Comparison of ENCODE assay signal across 17 mouse cellular contexts in the genomic region with DNA sequence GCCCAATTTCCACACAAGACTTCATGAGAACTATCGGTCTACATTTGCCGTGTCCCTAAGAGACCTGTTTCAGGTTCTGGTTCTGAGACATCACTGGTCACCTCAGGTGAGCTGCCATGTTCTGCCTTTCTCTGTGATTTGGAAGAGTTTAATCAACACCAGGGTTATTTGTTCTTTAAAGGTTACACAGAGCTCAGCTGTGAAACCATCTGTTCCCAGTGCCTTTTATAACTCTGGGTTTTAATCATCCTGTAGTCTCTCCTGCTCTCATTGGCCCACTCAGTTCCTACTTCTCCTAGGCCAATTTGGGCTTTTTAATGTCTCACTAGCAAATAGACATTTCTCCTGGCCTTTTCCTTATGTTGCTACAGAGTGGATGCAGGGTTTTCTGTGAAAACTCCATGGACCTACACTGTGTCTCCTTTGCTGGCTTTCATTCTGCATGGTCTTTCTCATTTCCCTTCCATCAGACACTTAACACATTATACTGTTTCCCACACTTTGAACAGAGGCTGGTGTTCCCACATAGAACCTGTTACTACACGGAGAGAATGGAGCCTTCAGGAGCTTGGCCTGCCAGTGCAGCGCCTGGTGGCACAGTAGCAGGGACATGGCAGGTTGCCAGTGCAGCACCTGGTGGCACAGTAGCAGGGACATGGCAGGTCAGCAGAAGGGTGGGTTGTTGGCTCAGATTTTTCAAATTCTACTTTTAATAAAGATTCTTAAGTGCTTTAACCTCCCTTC.
A peak's percentile ranks its signal among the peaks of the same experiment; 100 is the strongest.
DNase-seq lines count a peak whose midpoint lies in the region; ATAC-seq and TF ChIP-seq lines count a peak whose summit lies in the region.
"Had no signal": no experiment of that assay in that cellular context is flagged by ENCODE, and none has a peak within 500 bp of the region (broad histone marks: within the 10 kb centered on the region; RNA-seq: fewer than 3 reads in every experiment).

No protein-coding gene starts in this region.

- TF ChIP-seq POLR2A in kidney, adult 2 months (IDR thresholded peaks at IDR 0.05; ENCODE audit: low read depth, low read length), result no peak
- no peak for TF ChIP-seq POLR2A in thymus, adult 2 months (IDR thresholded peaks at IDR 0.05; ENCODE audit: control insufficient read depth, extremely low read depth, insufficient read depth, low read length, poor library complexity)

- no peak for TF ChIP-seq CTCF in kidney, adult 2 months (conservative IDR thresholded peaks at IDR 0.05; ENCODE audit: insufficient read depth, insufficient read length, low read depth, low read length)
- TF ChIP-seq CTCF in thymus, adult 2 months (IDR thresholded peaks at IDR 0.05; ENCODE audit: borderline replicate concordance, control insufficient read depth, extremely low read depth, insufficient read depth, low read length, poor library complexity), result no peak

- H3K27me3 ChIP-seq in kidney, adult 2 months (replicated peaks; ENCODE audit: control insufficient read depth, insufficient read depth, low read length), result no peaks in the 10 kb centered on the region
- no peaks in the 10 kb centered on the region for H3K27me3 ChIP-seq in thymus, adult 2 months (ENCODE audit: control insufficient read depth, insufficient read depth, low read length)
- H3K27me3 ChIP-seq: midbrain, embryonic 13.5 days had no signal

- 76% methylated on average over 4 of the region's 4 CpGs for WGBS in kidney, adult 2 months
- WGBS in thymus, adult 2 months, result 89% methylated on average over 4 of the region's 4 CpGs

- no peak overlapping the region for H3K4me3 ChIP-seq in kidney, adult 2 months (ENCODE audit: insufficient read depth, low read depth, low read length)
- H3K4me3 ChIP-seq in thymus, adult 2 months (ENCODE audit: control insufficient read depth, insufficient read depth, low read length), result no peak overlapping the region
- H3K4me3 ChIP-seq: embryonic facial prominence, embryonic 10.5 days; erythroblast, embryonic 14.5 days; midbrain, embryonic 13.5 days; myocyte had no signal

- ATAC-seq in inflammation-experienced regulatory T-cells, adult 6 months, result no peak
- no peak for ATAC-seq in megakaryocyte progenitor cell, adult 5-6 weeks (replicated peaks; ENCODE audit: poor library complexity)
- ATAC-seq: forebrain, embryonic 16.5 days; hindbrain, postnatal 0 days; midbrain, embryonic 13.5 days had no signal

- DNase-seq in kidney, adult 2 months, result peak; percentile 43
- no peak for DNase-seq in kidney, adult 11 months
- DNase-seq in right cerebral cortex, postnatal 14 days, result peak; percentile 28
- no peak for DNase-seq in right cerebral cortex, postnatal 25 days
- DNase-seq in layer of hippocampus, adult 18-20 months (ENCODE audit: low spot score in 2 of 2), result peak; percentile 56 to 81
- DNase-seq in thymus, adult 2 months, result no peak
- DNase-seq: heart, postnatal 14 days; lung, adult 2 months had no signal

- H3K27ac ChIP-seq in kidney, adult 2 months (ENCODE audit: insufficient read depth, low read depth, low read length), result no peak overlapping the region
- no peak overlapping the region for H3K27ac ChIP-seq in thymus, adult 2 months (ENCODE audit: control insufficient read depth, insufficient read depth, low read length)
- H3K27ac ChIP-seq: embryonic facial prominence, embryonic 10.5 days; hindbrain, postnatal 0 days; macrophage; midbrain, embryonic 13.5 days had no signal

- peaks cover 10% of the 10 kb centered on the region; the same call in 1 of the 2 replicates for H3K4me1 ChIP-seq in kidney, adult 2 months (ENCODE audit: control insufficient read depth, insufficient read depth, low read length)
- no peaks in the 10 kb centered on the region for H3K4me1 ChIP-seq in thymus, adult 2 months (replicated peaks; ENCODE audit: control insufficient read depth, insufficient read depth, low read length)
- H3K4me1 ChIP-seq: midbrain, embryonic 13.5 days had no signal

- H3K36me3 ChIP-seq in kidney, adult 2 months (ENCODE audit: control insufficient read depth, insufficient read depth, low read length), result no peaks in the 10 kb centered on the region
- no peaks in the 10 kb centered on the region for H3K36me3 ChIP-seq in thymus, adult 2 months (ENCODE audit: control insufficient read depth, insufficient read depth, low read length)
- H3K36me3 ChIP-seq: embryonic facial prominence, embryonic 10.5 days; midbrain, embryonic 13.5 days had no signal

Comparison
In these comparisons a context has a peak if more than half of its experiments do, and no peak if none do; other contexts are left out.
1. DNase-seq: peak in kidney, adult 2 months (single experiment), right cerebral cortex, postnatal 14 days (single experiment) and layer of hippocampus, adult 18-20 months (2 of 2); none in kidney, adult 11 months (single experiment), right cerebral cortex, postnatal 25 days (single experiment) and thymus, adult 2 months (single experiment).